Mouse (Mus musculus): ENCODE data around the gene Ackr4. TPM values are rescaled to one million over a fixed set of nuclear protein-coding genes. Genes with fewer than 3 reads are reported as not detected.

Ackr4 gene
- total RNA-seq, 1 experiment from 2014 or later: 0.33 TPM

- no peak for DNase-seq
Observed at GRCm38 (mm10) chr9:104106930-104107329, 19.8 kb downstream of the Ackr4 start.

GRCm38 (mm10) chr9:104104986-104105385 is 21.7 kb downstream of the Ackr4 start:
- no peak for DNase-seq

- DNase-seq: no peak
Observed at GRCm38 (mm10) chr9:104102901-104103300, 23.8 kb downstream of the Ackr4 start.

GRCm38 (mm10) chr9:104102301-104102700 is 24.4 kb downstream of the Ackr4 start:
- no peak for DNase-seq

DNA sequence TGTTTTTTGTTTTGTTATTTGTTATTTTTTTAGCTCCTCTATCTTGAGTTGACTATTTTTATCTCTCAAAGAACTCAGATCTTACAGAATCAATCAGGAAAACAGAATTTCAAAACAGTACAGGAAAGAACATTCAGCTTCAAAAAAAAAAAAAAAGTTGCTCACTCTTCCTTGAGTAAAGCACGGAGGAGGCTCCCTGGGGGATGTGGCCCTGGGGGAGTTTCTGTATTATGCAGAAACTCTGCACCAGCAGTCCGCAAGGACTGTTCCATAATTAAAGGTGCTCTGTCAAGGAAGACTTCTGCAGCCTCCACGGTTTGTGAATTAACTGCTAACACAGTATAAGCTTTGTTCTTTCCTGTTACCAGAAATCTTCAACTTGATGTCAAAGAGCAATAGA is 25.3 kb downstream of the Ackr4 start:
- DNase-seq: peak; percentile 73

GRCm38 (mm10) chr9:104100822-104101221 is 25.9 kb downstream of the Ackr4 start:
- DNase-seq: no peak

DNA sequence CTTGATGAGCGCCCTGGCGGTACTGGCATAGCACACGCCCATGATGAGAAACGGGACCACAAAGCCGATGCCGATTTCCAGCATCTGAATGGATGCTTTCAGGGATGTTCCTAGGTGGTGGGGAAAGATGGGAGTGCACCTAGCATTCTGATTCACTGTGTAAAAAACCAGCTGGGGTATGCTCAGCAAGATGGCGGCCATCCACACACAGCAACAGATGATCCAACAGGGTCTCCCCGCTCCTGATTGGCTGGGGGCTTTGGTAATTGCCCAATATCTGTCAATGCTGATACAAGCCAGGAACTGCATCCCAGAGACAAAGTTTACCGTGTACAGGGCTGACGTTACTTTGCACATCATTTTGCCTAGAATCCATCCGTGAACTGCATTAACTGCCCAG is 27.7 kb downstream of the Ackr4 start:
- no peak for DNase-seq

DNA sequence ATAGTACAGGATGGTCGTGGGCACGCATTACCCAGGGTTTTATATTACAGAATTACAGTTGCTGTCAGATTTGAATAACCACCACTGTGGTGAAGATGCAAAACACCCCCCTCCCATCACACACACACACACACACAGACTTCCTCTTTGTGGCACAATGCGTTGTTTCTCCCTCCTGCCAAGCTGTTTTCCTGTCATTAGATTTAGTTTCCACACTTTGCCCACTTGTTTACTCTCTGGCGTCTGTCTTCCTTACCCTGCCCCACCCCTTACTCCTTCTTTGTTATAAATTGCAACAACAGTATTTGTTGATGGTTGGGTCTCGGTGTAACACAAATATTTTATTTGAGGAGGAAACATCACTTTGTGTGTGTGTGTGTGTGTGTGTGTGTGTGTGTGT is 28.5 kb downstream of the Ackr4 start:
- DNase-seq: no peak

DNA sequence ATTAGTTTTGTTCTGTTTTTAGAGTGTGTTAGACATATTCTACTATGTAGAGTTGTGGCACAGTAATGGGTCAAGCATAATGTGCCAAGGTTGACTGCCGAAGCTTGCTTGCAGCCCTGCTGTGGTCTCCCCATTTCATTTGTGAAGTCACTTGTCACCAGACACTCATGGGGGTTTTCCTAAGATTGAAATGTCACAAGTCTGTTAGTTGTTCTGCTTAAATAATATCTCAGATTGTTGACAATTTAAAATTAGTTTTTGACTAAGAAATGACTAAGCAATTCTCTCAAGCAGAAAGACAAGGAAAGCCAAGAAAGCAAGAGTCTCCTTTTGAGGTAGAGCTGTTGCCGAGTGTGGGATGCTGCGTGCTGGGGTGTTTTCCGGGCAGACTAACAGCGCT is 33.8 kb downstream of the Ackr4 start:
- DNase-seq: no peak

GRCm38 (mm10) chr9:104088555-104088954 is 38.2 kb downstream of the Ackr4 start:
- no peak for DNase-seq

DNA sequence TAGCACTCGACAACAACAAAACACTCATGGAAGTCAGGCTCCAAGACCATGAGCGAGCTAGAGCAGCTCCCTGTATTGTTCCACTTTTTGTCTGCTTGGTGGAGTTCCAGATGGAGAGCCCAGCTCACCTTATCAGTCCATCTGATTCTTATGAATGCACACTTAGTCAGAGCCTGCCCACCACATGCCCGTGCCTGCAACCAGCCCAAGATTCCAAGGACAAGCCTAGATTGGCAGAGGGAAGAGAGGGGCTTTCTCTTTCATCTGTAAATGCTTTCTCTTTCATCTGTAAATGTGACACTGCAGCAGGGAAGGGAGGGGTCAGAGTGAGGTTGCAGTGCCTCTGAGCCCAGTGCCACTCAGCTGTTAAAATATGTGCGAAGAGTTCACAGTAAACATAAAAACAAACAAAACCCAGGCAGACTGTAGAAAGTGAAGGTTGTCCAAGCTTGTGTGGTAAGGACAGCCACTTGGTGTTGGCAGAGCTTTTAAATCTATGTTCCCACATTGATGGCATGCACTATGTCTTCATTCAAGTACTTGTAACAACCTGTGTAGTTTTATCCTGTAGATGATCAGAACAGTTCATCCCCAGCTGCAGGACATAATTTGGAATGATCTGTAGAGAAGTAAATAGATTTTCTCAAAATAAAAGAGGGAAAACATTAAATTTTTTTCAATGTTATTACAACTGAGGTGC is 40.9 kb downstream of the Ackr4 start:
- DNase-seq: peak; percentile 39

- DNase-seq: no peak
Observed at GRCm38 (mm10) chr9:104080038-104080437, 46.7 kb downstream of the Ackr4 start.

DNA sequence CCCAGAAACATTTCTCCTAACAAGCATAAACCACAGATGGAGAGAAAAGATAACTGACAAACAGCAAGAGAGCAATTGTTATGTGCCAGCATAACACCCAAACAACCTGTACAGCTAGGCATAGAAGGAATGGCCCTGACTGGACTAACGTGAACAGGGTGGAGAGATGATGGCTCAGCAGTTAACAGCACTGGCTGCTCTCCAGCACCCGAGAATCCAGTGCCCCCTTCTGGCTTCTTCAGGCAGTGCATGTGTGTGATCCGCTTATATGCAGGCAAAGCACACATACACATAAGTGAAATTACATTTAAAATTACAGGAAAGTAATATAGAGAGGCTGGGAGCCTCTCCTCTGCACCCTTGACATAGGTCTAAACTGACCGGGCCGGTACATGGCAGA is 47.4 kb downstream of the Ackr4 start:
- DNase-seq: peak; percentile 67

GRCm38 (mm10) chr9:104078780-104079179 is 48.0 kb downstream of the Ackr4 start:
- no peak for DNase-seq

- DNase-seq: no peak
Observed at GRCm38 (mm10) chr9:104075808-104076207, 50.9 kb downstream of the Ackr4 start.

DNA sequence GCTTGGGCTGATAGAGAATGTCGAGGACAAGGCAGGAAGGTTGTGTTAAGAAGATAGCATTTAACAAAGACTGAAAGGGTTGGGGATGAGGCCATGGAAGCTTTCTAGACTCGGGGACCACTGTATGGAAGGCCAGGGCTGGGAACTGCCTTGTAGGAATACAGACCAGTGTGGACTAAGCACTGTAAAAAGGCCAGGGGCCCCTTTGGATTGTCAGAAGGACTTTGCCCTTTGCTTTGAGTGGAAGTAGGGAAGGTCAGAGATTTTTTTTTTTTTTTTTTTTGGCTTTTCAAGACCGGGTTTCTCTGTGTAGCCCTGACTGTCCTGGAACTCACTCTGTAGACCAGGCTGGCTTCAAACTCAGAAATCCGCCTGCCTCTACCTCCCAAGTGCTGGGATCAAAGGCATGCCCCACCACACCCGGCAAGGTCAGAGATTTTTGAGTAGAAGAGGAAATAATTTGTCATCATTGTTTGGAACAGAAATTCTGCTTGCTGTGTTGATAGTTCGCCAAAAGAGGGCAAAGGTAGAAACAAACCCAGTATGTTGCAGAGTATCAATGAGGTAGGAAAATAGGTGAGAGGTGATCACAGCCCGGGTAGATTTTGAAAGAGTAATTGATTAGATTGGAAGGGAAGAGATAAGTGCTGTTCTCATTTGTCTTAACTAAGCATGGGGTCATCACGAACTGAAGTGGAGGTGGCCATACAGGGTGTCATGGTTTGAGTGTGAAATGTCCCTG is 55.7 kb downstream of the Ackr4 start:
- DNase-seq: no peak

DNA sequence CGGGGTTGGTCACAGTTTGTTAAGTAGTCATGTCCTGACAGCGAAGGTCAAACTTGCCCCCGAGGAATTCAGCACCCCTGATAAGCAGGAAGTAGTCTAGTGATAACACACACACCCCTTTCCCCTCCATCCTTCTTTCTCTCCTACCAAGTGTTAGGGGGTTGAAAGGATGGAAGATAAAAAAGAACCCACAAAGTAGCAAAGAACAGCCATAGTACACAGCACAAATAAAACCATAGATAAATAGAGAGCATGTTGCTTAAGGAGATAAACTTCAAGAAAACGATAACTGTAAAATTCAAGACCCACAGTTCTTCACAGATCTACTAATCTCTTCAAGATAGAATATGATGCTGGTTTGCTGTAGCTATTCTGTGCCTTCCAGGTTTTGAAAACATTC is 56.5 kb downstream of the Ackr4 start:
- no peak for DNase-seq

DNA sequence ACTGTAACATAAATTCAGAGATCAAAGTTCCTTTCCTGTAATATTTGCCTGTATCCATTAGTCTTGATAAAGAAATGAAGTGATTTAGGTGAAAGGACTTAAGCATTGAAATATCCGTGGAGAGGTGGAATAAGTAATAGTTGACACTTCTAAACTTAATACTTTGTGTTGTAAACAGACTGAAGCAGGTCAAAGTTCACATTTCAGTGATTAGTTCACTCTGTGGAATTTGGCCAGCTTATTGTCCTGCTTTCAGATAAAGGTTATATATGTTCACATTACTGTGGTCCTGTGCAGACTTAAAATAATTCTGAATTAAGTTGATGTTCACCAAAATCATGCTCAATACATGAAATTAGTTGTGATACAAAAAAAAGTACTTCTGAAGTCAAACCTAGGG is 62.2 kb downstream of the Ackr4 start:
- no peak for DNase-seq

DNA sequence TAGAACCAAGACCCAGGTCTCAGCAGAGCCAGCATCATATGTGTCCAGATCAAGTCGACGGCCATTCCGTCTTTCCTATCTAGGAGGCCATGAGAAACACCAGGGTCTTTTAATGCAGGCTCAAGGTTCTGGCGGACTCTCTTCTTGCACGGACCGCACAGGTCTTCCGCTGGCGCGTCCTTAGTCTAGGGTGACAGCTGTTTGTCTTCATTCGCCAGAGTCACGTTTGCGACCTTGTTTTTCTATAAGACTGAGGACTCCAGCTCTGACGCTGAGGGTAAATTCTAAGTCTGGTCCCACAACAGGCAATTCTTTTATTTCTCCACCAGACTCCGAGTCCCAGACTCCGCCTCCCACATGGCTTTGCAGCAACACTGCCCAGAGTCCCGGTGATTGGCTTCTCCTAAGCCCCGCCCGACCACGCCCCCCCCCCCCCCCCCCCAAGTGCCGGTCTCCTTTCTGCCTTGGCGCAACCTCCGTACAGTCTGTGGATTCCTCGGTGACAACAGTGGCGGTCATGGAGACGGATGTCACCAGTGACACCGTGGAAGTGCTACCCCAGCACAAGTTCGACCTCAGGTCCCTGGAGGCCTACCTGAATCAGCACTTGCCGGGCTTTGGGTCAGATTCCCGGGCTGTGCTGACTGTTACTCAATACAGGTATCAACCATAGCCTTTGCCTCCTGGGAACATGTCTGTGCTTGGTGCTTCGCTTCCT is 63.3 kb downstream of the Ackr4 start, which contains the start of gene Acad11:
Gene Acad11, plus strand, starts transcription at position 134 of the 718 bp plus-strand sequence.
- DNase-seq: peak; percentile 85

GRCm38 (mm10) chr9:104062430-104063243 is 64.1 kb downstream of the Ackr4 start, which contains the start of gene Uba5:
Gene Uba5, minus strand, starts transcription at chr9:104063134.
- peak; percentile 84 for DNase-seq

DNA sequence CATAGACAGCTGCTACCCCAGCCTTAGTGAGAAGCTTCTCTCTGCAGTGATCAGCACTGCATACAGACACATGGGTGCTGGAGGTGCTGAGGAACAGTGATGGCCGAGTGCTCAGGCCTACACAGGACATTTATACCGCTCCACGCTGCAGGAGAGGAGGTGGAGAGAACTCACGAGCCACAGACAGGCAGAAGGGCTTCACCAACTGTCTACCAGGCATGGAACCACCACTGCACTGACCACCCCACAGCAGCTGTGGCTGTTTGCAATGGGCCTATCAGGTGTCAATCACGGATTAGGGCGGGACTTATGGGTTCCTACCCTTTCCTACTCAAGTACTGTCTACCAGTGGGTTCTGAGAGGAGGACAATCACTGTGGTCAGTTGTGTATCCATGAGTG is 75.7 kb downstream of the Ackr4 start:
- DNase-seq: no peak

DNA sequence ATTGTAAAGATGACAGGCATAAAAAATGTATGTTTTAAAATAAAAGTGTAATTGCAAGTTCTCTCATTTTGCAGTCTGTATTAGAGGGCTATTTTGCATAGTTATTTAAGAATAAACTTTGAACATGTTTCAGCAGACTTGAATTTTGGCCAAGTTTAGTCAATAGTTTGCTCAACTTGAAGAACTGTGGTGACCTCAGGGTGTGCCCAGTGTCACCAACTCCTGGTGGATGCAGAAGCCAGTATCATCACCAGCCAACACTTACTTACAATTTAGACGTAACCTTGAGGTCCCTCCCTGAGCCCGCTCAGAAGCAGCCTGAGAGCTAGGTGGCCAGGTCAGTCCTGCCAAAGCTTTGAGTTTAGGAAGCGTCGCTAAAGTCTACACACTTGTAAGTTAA is 83.1 kb downstream of the Ackr4 start:
- peak; percentile 16 for DNase-seq
